Mouse (Mus musculus): Measurements from ENCODE around the gene Ssbp2. TPM values are rescaled to one million over a fixed set of nuclear protein-coding genes. Genes with fewer than 3 reads are reported as not detected.

Gene Ssbp2
- polyA plus RNA-seq, 1 experiment = 15.1 TPM

GRCm38 (mm10) chr13:91508991-91509390, 48.9 kb downstream of the Ssbp2 start:
- TF ChIP-seq CTCF (IDR thresholded peaks at IDR 0.05; ENCODE audit: insufficient read depth, low read length) (no peak), POLR2A (IDR thresholded peaks at IDR 0.05; ENCODE audit: borderline replicate concordance, extremely low read depth, low read depth, low read length) (no peak)
- Histone ChIP-seq H3K4me1 (ENCODE audit: control insufficient read depth, insufficient read depth, low read length) (peaks cover 6% of the 10 kb centered on the region), H3K4me3 (replicated peaks; ENCODE audit: extremely low read depth, low read depth, low read length) (no peak overlapping the region)
- DNase-seq = no peak
- 48% methylated on average over 1 of the region's 1 CpGs for WGBS

- DNase-seq = no peak
- 24% methylated on average over 2 of the region's 2 CpGs for WGBS
- TF ChIP-seq POLR2A (IDR thresholded peaks at IDR 0.05; ENCODE audit: borderline replicate concordance, extremely low read depth, low read depth, low read length) (no peak), CTCF (IDR thresholded peaks at IDR 0.05; ENCODE audit: insufficient read depth, low read length) (no peak)
- no peak overlapping the region for H3K4me3 ChIP-seq (replicated peaks; ENCODE audit: extremely low read depth, low read depth, low read length)
- peaks cover 6% of the 10 kb centered on the region for H3K4me1 ChIP-seq (ENCODE audit: control insufficient read depth, insufficient read depth, low read length)
These were observed 49.4 kb downstream of the Ssbp2 start for GRCm38 (mm10) chr13:91509467-91509866.

- DNase-seq = no peak
- TF ChIP-seq CTCF (IDR thresholded peaks at IDR 0.05; ENCODE audit: insufficient read depth, low read length) (no peak), POLR2A (IDR thresholded peaks at IDR 0.05; ENCODE audit: borderline replicate concordance, extremely low read depth, low read depth, low read length) (no peak)
- no peak overlapping the region for H3K4me3 ChIP-seq (replicated peaks; ENCODE audit: extremely low read depth, low read depth, low read length)
- H3K4me1 ChIP-seq (ENCODE audit: control insufficient read depth, insufficient read depth, low read length) = no peaks in the 10 kb centered on the region; the same call in 1 of the 2 replicates
- WGBS = 49% methylated on average over 4 of the region's 4 CpGs
These were observed 54.9 kb downstream of the Ssbp2 start for GRCm38 (mm10) chr13:91514979-91515378.

- H3K4me3 ChIP-seq (replicated peaks; ENCODE audit: extremely low read depth, low read depth, low read length) = no peak overlapping the region
- H3K4me1 ChIP-seq (ENCODE audit: control insufficient read depth, insufficient read depth, low read length) = no peaks in the 10 kb centered on the region; the same call in none of the 2 replicates
- 44% methylated on average over 4 of the region's 4 CpGs for WGBS
- TF ChIP-seq POLR2A (IDR thresholded peaks at IDR 0.05; ENCODE audit: borderline replicate concordance, extremely low read depth, low read depth, low read length) (no peak), CTCF (IDR thresholded peaks at IDR 0.05; ENCODE audit: insufficient read depth, low read length) (no peak)
- no peak for DNase-seq
These were observed 60.1 kb downstream of the Ssbp2 start for GRCm38 (mm10) chr13:91520073-91520750.

- 95% methylated on average over 1 of the region's 1 CpGs for WGBS
- Histone ChIP-seq H3K4me1 (ENCODE audit: control insufficient read depth, insufficient read depth, low read length) (no peaks in the 10 kb centered on the region; the same call in none of the 2 replicates), H3K4me3 (replicated peaks; ENCODE audit: extremely low read depth, low read depth, low read length) (no peak overlapping the region)
- no peak for DNase-seq
- TF ChIP-seq CTCF (IDR thresholded peaks at IDR 0.05; ENCODE audit: insufficient read depth, low read length) (no peak), POLR2A (IDR thresholded peaks at IDR 0.05; ENCODE audit: borderline replicate concordance, extremely low read depth, low read depth, low read length) (no peak)
These were observed 60.9 kb downstream of the Ssbp2 start for GRCm38 (mm10) chr13:91520968-91521367.

- 86% methylated on average over 12 of the region's 12 CpGs for WGBS
- H3K4me1 ChIP-seq (ENCODE audit: control insufficient read depth, insufficient read depth, low read length) = no peaks in the 10 kb centered on the region; the same call in none of the 2 replicates
- no peak for DNase-seq
- no peak overlapping the region for H3K4me3 ChIP-seq (replicated peaks; ENCODE audit: extremely low read depth, low read depth, low read length)
- TF ChIP-seq CTCF (IDR thresholded peaks at IDR 0.05; ENCODE audit: insufficient read depth, low read length) (no peak), POLR2A (IDR thresholded peaks at IDR 0.05; ENCODE audit: borderline replicate concordance, extremely low read depth, low read depth, low read length) (no peak)
These were observed 66.0 kb downstream of the Ssbp2 start for GRCm38 (mm10) chr13:91526058-91526457.

GRCm38 (mm10) chr13:91529821-91530220, 69.7 kb downstream of the Ssbp2 start:
- Histone ChIP-seq H3K4me1 (ENCODE audit: control insufficient read depth, insufficient read depth, low read length) (no peaks in the 10 kb centered on the region), H3K4me3 (replicated peaks; ENCODE audit: extremely low read depth, low read depth, low read length) (no peak overlapping the region)
- DNase-seq = no peak
- TF ChIP-seq CTCF (IDR thresholded peaks at IDR 0.05; ENCODE audit: insufficient read depth, low read length) (no peak), POLR2A (IDR thresholded peaks at IDR 0.05; ENCODE audit: borderline replicate concordance, extremely low read depth, low read depth, low read length) (no peak)
- 96% methylated on average over 3 of the region's 3 CpGs for WGBS

- H3K4me1 ChIP-seq (ENCODE audit: control insufficient read depth, insufficient read depth, low read length) = peaks cover 5% of the 10 kb centered on the region
- 88% methylated on average over 3 of the region's 3 CpGs for WGBS
- no peak for DNase-seq
- TF ChIP-seq POLR2A (IDR thresholded peaks at IDR 0.05; ENCODE audit: borderline replicate concordance, extremely low read depth, low read depth, low read length) = no peak
- no peak for TF ChIP-seq CTCF (IDR thresholded peaks at IDR 0.05; ENCODE audit: insufficient read depth, low read length)
- H3K4me3 ChIP-seq (replicated peaks; ENCODE audit: extremely low read depth, low read depth, low read length) = no peak overlapping the region
These were observed 76.6 kb downstream of the Ssbp2 start for GRCm38 (mm10) chr13:91536711-91537110.

- 87% methylated on average over 2 of the region's 2 CpGs for WGBS
- no peak overlapping the region for H3K4me3 ChIP-seq (replicated peaks; ENCODE audit: extremely low read depth, low read depth, low read length)
- no peak for TF ChIP-seq CTCF (IDR thresholded peaks at IDR 0.05; ENCODE audit: insufficient read depth, low read length)
- TF ChIP-seq POLR2A (IDR thresholded peaks at IDR 0.05; ENCODE audit: borderline replicate concordance, extremely low read depth, low read depth, low read length) = no peak
These were observed 80.3 kb downstream of the Ssbp2 start for GRCm38 (mm10) chr13:91540145-91541068.

More at GRCm38 (mm10) chr13:91540145-91541068, 80.3 kb downstream of the Ssbp2 start:
- DNase-seq = no peak
- H3K4me1 ChIP-seq (ENCODE audit: control insufficient read depth, insufficient read depth, low read length) = peaks cover 5% of the 10 kb centered on the region
